Comparison of ENCODE assay signal across 8 mouse cellular contexts in the genomic region with DNA sequence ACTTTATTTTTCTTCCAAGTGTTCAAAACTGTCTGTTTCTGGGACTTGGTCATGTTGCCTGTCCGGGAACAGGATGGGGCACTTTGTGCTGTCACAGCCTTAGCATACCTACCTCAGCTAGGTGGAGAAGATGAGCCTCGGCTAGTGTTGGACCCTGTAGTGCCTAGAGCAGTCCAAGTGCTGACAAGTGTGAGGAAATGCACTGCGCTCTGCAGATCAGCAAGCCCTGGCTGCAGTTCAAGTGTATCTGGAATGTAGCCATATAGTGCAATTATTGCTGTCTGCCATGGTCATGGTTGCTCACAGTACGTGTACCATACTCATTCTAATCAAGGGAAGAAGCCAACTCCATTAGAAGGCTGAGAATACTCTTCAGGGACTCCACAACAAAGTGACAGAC. TPM values are rescaled to one million over a fixed set of nuclear protein-coding genes. Genes with fewer than 3 reads are reported as not detected.
DNase-seq lines count a peak whose midpoint lies in the region; ATAC-seq lines count a peak whose summit lies in the region.

No protein-coding gene starts in this region.

- peaks cover 5% of the 10 kb centered on the region; the same call in 1 of the 2 replicates for H3K4me1 ChIP-seq in heart, embryonic 10.5 days
- H3K4me1 ChIP-seq in lung, embryonic 15.5 days: peaks cover 11% of the 10 kb centered on the region

- H3K9me3 ChIP-seq in heart, embryonic 10.5 days: no peaks in the 10 kb centered on the region
- H3K9me3 ChIP-seq in lung, embryonic 15.5 days: no peaks in the 10 kb centered on the region

- 57% methylated on average over 4 of the region's 4 CpGs for WGBS in heart, embryonic 10.5 days
- WGBS in lung, embryonic 15.5 days: 36% methylated on average over 4 of the region's 4 CpGs

- peak; percentile 81 for ATAC-seq in lung, embryonic 15.5 days (ENCODE audit: borderline replicate concordance, extremely low read depth, low FRiP score, low TSS enrichment)
- ATAC-seq in erythroblast, adult 5-6 weeks (replicated peaks; ENCODE audit: low FRiP score, poor library complexity, severe bottlenecking): no peak

- H3K36me3 ChIP-seq in heart, embryonic 10.5 days: peaks cover 79% of the 10 kb centered on the region
- peaks cover 59% of the 10 kb centered on the region for H3K36me3 ChIP-seq in lung, embryonic 15.5 days

- no peak overlapping the region for H3K4me3 ChIP-seq in heart, embryonic 10.5 days
- no peak overlapping the region for H3K4me3 ChIP-seq in lung, embryonic 15.5 days

- no peak overlapping the region for H3K9ac ChIP-seq in lung, embryonic 15.5 days

- DNase-seq in heart, adult 11 months: peak; percentile 94
- no peak for DNase-seq in heart, embryonic 10.5 days (ENCODE audit: low spot score)
- DNase-seq in urinary bladder, postnatal 14 days (ENCODE audit: low spot score): peak; percentile 41
- DNase-seq in urinary bladder, postnatal 25 days (ENCODE audit: low spot score): no peak
- peak; percentile 49 to 74 for DNase-seq in heart, adult 9 months (ENCODE audit: low spot score in 2 of 2)
- DNase-seq in embryo, embryonic 9.5 days (ENCODE audit: extremely low spot score): no peak

- no peak overlapping the region for H3K27ac ChIP-seq in heart, embryonic 10.5 days
- H3K27ac ChIP-seq in lung, embryonic 15.5 days: 0 out of 2 replicates have a peak overlapping the region, but pooled peaks have one; percentile 17

- H3K4me2 ChIP-seq in lung, embryonic 15.5 days: no peak overlapping the region

- no peaks in the 10 kb centered on the region for H3K27me3 ChIP-seq in heart, embryonic 10.5 days (ENCODE audit: insufficient read depth, poor library complexity, severe bottlenecking)
- H3K27me3 ChIP-seq in lung, embryonic 15.5 days: no peaks in the 10 kb centered on the region

RNA-seq across cellular contexts. Expression of a gene that starts 44.5 kb away (rescaled TPM):
- 31.7 and 43.8 TPM in 2 replicates for polyA plus RNA-seq in heart, embryonic 10.5 days (2016; fragmentation: Nextera tagmentation; extraction: Ambion mirVana)
- 28.4 and 28.9 TPM in 2 replicates for polyA plus RNA-seq in lung, embryonic 15.5 days (2015; fragmentation: Nextera tagmentation; extraction: Ambion mirVana)
- 11.7 and 17.3 TPM in 2 replicates for total RNA-seq in erythroblast, adult 5-6 weeks (2015; ENCODE audit: low replicate concordance)
- 12.5 and 17.3 TPM in 2 replicates for total RNA-seq in erythroblast, adult 5-6 weeks (2017; ENCODE audit: low replicate concordance)

RNA-seq across cellular contexts. Expression of a gene that starts 47.2 kb away (rescaled TPM):
- polyA plus RNA-seq in heart, embryonic 10.5 days (2016; fragmentation: Nextera tagmentation; extraction: Ambion mirVana): 38.5 and 39.9 TPM in 2 replicates
- polyA plus RNA-seq in lung, embryonic 15.5 days (2015; fragmentation: Nextera tagmentation; extraction: Ambion mirVana): 30.4 and 32.3 TPM in 2 replicates
- 1.5 and 3.3 TPM in 2 replicates for total RNA-seq in erythroblast, adult 5-6 weeks (2015; ENCODE audit: low replicate concordance)
- 1.7 and 2.5 TPM in 2 replicates for total RNA-seq in erythroblast, adult 5-6 weeks (2017; ENCODE audit: low replicate concordance)

Comparison
In these comparisons a context has a peak if more than half of its experiments do, and no peak if none do; other contexts are left out.
1. DNase-seq: peak in heart, adult 11 months (single experiment), urinary bladder, postnatal 14 days (single experiment) and heart, adult 9 months (2 of 2); none in heart, embryonic 10.5 days (single experiment), urinary bladder, postnatal 25 days (single experiment) and embryo, embryonic 9.5 days (single experiment).